In the genomic region with DNA sequence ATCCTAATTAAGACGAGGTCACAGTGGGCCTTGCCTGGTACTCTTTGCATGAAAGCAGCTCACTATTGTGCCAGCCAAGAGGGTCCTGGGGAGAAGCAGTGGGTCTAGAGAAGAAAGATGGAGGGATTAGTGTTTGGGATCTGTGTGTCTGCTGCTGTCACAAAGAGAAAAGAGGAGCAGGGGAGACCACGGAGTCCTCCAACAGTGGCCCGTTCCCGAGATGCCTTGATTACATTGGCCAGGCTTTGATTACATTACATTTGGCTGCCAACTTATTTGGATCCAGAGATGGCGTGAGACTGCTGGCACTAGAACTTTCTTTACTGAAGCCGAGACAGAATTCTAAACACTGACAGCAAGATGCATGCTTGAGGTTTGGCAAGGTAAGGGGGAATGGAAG, we compare ENCODE assay signal across 27 mouse cellular contexts.
A peak's percentile ranks its signal among the peaks of the same experiment; 100 is the strongest.
DNase-seq lines count a peak whose midpoint lies in the region; ATAC-seq and TF ChIP-seq lines count a peak whose summit lies in the region.
"Had no signal": no experiment of that assay in that cellular context is flagged by ENCODE, and none has a peak within 500 bp of the region (broad histone marks: within the 10 kb centered on the region; RNA-seq: fewer than 3 reads in every experiment).

No protein-coding gene starts in this region.

- TF ChIP-seq EP300 in lung, postnatal 0 days (IDR thresholded peaks at IDR 0.05): no peak

- H3K27ac ChIP-seq in forebrain, embryonic 15.5 days (replicated peaks): 0 out of 2 replicates have a peak overlapping the region, but pooled peaks have one; percentile 37
- H3K27ac ChIP-seq in forebrain, embryonic 12.5 days: no peak overlapping the region
- H3K27ac ChIP-seq in lung, postnatal 0 days (ENCODE audit: low read length): no peak overlapping the region
- no peak overlapping the region for H3K27ac ChIP-seq in intestine, embryonic 15.5 days
- H3K27ac ChIP-seq: hindbrain, embryonic 14.5 days; layer of hippocampus, adult 2 months; left cerebral cortex, adult 2 months; limb, embryonic 12.5 days; liver, embryonic 15.5 days; lung, embryonic 15.5 days had no signal

- H3K9me3 ChIP-seq in forebrain, embryonic 15.5 days: no peaks in the 10 kb centered on the region
- H3K9me3 ChIP-seq in forebrain, embryonic 12.5 days: no peaks in the 10 kb centered on the region
- H3K9me3 ChIP-seq in lung, postnatal 0 days (ENCODE audit: low read length): no peaks in the 10 kb centered on the region
- H3K9me3 ChIP-seq in intestine, embryonic 15.5 days: no peaks in the 10 kb centered on the region
- H3K9me3 ChIP-seq: limb, embryonic 12.5 days; liver, embryonic 15.5 days; lung, embryonic 15.5 days had no signal

- no peaks in the 10 kb centered on the region for H3K27me3 ChIP-seq in forebrain, embryonic 15.5 days
- no peaks in the 10 kb centered on the region for H3K27me3 ChIP-seq in forebrain, embryonic 12.5 days
- no peaks in the 10 kb centered on the region for H3K27me3 ChIP-seq in lung, postnatal 0 days (replicated peaks; ENCODE audit: insufficient read depth, low read length)
- no peaks in the 10 kb centered on the region for H3K27me3 ChIP-seq in intestine, embryonic 15.5 days (replicated peaks)
- H3K27me3 ChIP-seq: limb, embryonic 12.5 days; liver, embryonic 15.5 days; lung, embryonic 15.5 days; megakaryocyte, embryonic 14.5 days had no signal

- no peak overlapping the region for H3K9ac ChIP-seq in forebrain, embryonic 15.5 days (replicated peaks)
- no peak overlapping the region for H3K9ac ChIP-seq in forebrain, embryonic 12.5 days
- H3K9ac ChIP-seq in lung, postnatal 0 days (replicated peaks; ENCODE audit: low read depth): no peak overlapping the region
- no peak overlapping the region for H3K9ac ChIP-seq in intestine, embryonic 15.5 days
- H3K9ac ChIP-seq: hindbrain, embryonic 14.5 days; limb, embryonic 12.5 days; liver, embryonic 15.5 days; lung, embryonic 15.5 days had no signal

- H3K4me3 ChIP-seq in forebrain, embryonic 15.5 days: no peak overlapping the region
- no peak overlapping the region for H3K4me3 ChIP-seq in forebrain, embryonic 12.5 days (replicated peaks)
- H3K4me3 ChIP-seq in lung, postnatal 0 days (ENCODE audit: low read depth, low read length): no peak overlapping the region
- no peak overlapping the region for H3K4me3 ChIP-seq in intestine, embryonic 15.5 days (replicated peaks)
- H3K4me3 ChIP-seq: layer of hippocampus, adult 2 months; left cerebral cortex, adult 2 months; limb, embryonic 12.5 days; liver, embryonic 15.5 days; lung, embryonic 15.5 days; megakaryocyte, embryonic 14.5 days had no signal

- ATAC-seq in forebrain, embryonic 15.5 days (replicated peaks): peak; percentile 32
- no peak for ATAC-seq in forebrain, embryonic 12.5 days (ENCODE audit: low FRiP score)
- ATAC-seq in lung, postnatal 0 days: no peak
- ATAC-seq in intestine, embryonic 15.5 days: no peak
- ATAC-seq: CD4-positive, CD25-positive, alpha-beta regulatory T cell, adult 4 months had no signal

- no peak overlapping the region for H3K4me2 ChIP-seq in forebrain, embryonic 15.5 days (replicated peaks)
- H3K4me2 ChIP-seq in forebrain, embryonic 12.5 days: no peak overlapping the region
- H3K4me2 ChIP-seq in lung, postnatal 0 days (replicated peaks; ENCODE audit: low read depth, low read length): no peak overlapping the region
- no peak overlapping the region for H3K4me2 ChIP-seq in intestine, embryonic 15.5 days (replicated peaks)
- H3K4me2 ChIP-seq: heart, embryonic 11.5 days; hindbrain, embryonic 14.5 days; limb, embryonic 12.5 days; liver, embryonic 15.5 days; lung, embryonic 15.5 days had no signal

- no peaks in the 10 kb centered on the region for H3K36me3 ChIP-seq in forebrain, embryonic 15.5 days
- no peaks in the 10 kb centered on the region for H3K36me3 ChIP-seq in forebrain, embryonic 12.5 days (replicated peaks)
- H3K36me3 ChIP-seq in lung, postnatal 0 days (ENCODE audit: insufficient read depth, low read length): no peaks in the 10 kb centered on the region
- H3K36me3 ChIP-seq in intestine, embryonic 15.5 days: no peaks in the 10 kb centered on the region
- H3K36me3 ChIP-seq: limb, embryonic 12.5 days; liver, embryonic 15.5 days; lung, embryonic 15.5 days had no signal

- TF ChIP-seq CTCF in lung, postnatal 0 days (IDR thresholded peaks at IDR 0.05): no peak

- peak; percentile 12 for DNase-seq in lung, postnatal 10 days
- DNase-seq in lung, postnatal 0 days (ENCODE audit: low spot score): no peak
- DNase-seq in NIH3T3 (ENCODE audit: low read depth): peak; percentile 27
- DNase-seq in fibroblast of lung, adult 2 months (ENCODE audit: low read depth): peak; percentile 47
- DNase-seq: adrenal gland, adult 2 months; adrenal gland, postnatal 36 days; cerebellum, adult 2 months; cerebellum, postnatal 14 days; gastrocnemius, postnatal 14 days; heart, adult 11 months; heart, postnatal 36 days; kidney, adult 2 months; kidney, postnatal 36 days; thymus, adult 2 months; thymus, postnatal 36 days had no signal

- 16% methylated on average over 6 of the region's 6 CpGs for WGBS in forebrain, embryonic 15.5 days
- 42% methylated on average over 6 of the region's 6 CpGs for WGBS in forebrain, embryonic 12.5 days
- 70% methylated on average over 6 of the region's 6 CpGs for WGBS in lung, postnatal 0 days
- WGBS in intestine, embryonic 15.5 days: 69% methylated on average over 6 of the region's 6 CpGs

- peaks cover 22% of the 10 kb centered on the region for H3K4me1 ChIP-seq in forebrain, embryonic 15.5 days
- H3K4me1 ChIP-seq in forebrain, embryonic 12.5 days: peaks cover 5% of the 10 kb centered on the region; the same call in 1 of the 2 replicates
- H3K4me1 ChIP-seq in lung, postnatal 0 days (ENCODE audit: insufficient read depth, low read depth, low read length): no peaks in the 10 kb centered on the region
- no peaks in the 10 kb centered on the region for H3K4me1 ChIP-seq in intestine, embryonic 15.5 days (replicated peaks)
- H3K4me1 ChIP-seq: limb, embryonic 12.5 days; liver, embryonic 15.5 days; lung, embryonic 15.5 days; megakaryocyte, embryonic 14.5 days had no signal
